Mouse (Mus musculus) C2C12 (cell line): ENCODE data around the gene Klhl22. TPM values are rescaled to one million over a fixed set of nuclear protein-coding genes. Genes with fewer than 3 reads are reported as not detected.

Experiments
- H3K27me3 ChIP-seq: one replicate; pipeline ENCODE4 v1.6.1; 2011; ENCODE audit not compliant: control insufficient read depth, insufficient read depth, insufficient read length
- H3K36me3 ChIP-seq: one replicate; pipeline ENCODE4 v1.6.1; 2011; ENCODE audit not compliant: control insufficient read depth, insufficient read depth
- H3K4me3 ChIP-seq: one replicate; pipeline ENCODE4 v1.5.1; 2011; ENCODE audit warnings: mild to moderate bottlenecking, control low read depth; ENCODE audit not compliant: poor library complexity, insufficient read depth, severe bottlenecking
- H3K79me2 ChIP-seq: one replicate; pipeline ENCODE4 v1.6.1; 2011; ENCODE audit not compliant: control insufficient read depth, insufficient read depth
- H3K79me3 ChIP-seq: one replicate; pipeline ENCODE4 v1.6.1; 2011; ENCODE audit warnings: low read depth, control low read depth
- H3ac ChIP-seq: one replicate; pipeline ENCODE3; 2011; ENCODE audit warnings: low read depth; ENCODE audit not compliant: control insufficient read depth, insufficient read length
- CEBPB ChIP-seq: IDR thresholded peaks from one replicate; pipeline ENCODE4 v1.6.1; 2011; ENCODE audit warnings: low read depth, mild to moderate bottlenecking, control low read depth, moderate library complexity
- CTCF ChIP-seq: IDR thresholded peaks from one replicate; pipeline ENCODE4 v1.5.1; 2011; ENCODE audit not compliant: control insufficient read depth, insufficient read depth, insufficient read length
- FOSL1 ChIP-seq: IDR thresholded peaks from one replicate; pipeline ENCODE4 v1.8.0; 2011; ENCODE audit warnings: mild to moderate bottlenecking, low read length; ENCODE audit not compliant: poor library complexity, insufficient read depth, severe bottlenecking
- MAX ChIP-seq: IDR thresholded peaks from one replicate; pipeline ENCODE4 v1.6.1; 2011; ENCODE audit warnings: mild to moderate bottlenecking, control low read depth
- MYOD1 ChIP-seq: IDR thresholded peaks from one replicate; pipeline ENCODE4 v1.6.1; 2011; ENCODE audit warnings: low read depth; ENCODE audit not compliant: control insufficient read depth, insufficient read length
- MYOG ChIP-seq: IDR thresholded peaks from one replicate; pipeline ENCODE4 v1.6.1; 2011; ENCODE audit not compliant: control insufficient read depth, insufficient read length; ENCODE audit errors: extremely low read depth
- USF1 ChIP-seq: IDR thresholded peaks from one replicate; pipeline ENCODE4 v1.6.1; 2011; ENCODE audit warnings: low read depth, mild to moderate bottlenecking, control low read depth, moderate library complexity
- polyA plus RNA-seq: library from polyadenylated mRNA; unstranded; fragments of >200 nt; fragmentation: generic; extraction: Trizol; gene quantifications from one replicate; pipeline ENCODE4 v1.2.1, GENCODE M21; 2012; ENCODE audit warnings: missing spikeins

Gene Klhl22
- polyA plus RNA-seq, 1 experiment = 83.6 TPM

DNA sequence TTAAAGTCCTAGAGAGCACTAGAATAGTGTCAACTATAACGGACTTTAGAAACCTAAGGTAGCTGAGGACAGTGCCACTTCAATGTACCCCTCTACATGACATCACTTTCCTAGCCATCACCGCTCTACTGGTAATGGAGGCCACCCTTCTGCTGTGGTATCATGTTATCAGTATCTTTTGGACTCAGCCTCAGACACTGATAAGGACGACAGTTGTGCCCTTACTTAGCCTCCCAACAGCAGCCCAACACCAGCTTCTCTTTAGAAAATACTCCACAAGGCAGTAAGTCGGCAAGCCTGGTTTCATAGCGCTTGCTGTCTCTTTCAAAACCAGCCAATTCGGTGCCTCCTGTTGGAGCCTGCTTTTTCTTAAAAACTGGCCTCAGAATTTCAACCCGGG is 75.1 kb downstream of the Klhl22 start:
- Histone ChIP-seq H3K27me3 (peaks cover 72% of the 10 kb centered on the region), H3K36me3 (no peaks in the 10 kb centered on the region), H3K79me3 (no peaks in the 10 kb centered on the region), H3K79me2 (no peaks in the 10 kb centered on the region), H3K4me3 (no peak overlapping the region), H3ac (no peak overlapping the region)
- TF ChIP-seq USF1 = no peak

DNA sequence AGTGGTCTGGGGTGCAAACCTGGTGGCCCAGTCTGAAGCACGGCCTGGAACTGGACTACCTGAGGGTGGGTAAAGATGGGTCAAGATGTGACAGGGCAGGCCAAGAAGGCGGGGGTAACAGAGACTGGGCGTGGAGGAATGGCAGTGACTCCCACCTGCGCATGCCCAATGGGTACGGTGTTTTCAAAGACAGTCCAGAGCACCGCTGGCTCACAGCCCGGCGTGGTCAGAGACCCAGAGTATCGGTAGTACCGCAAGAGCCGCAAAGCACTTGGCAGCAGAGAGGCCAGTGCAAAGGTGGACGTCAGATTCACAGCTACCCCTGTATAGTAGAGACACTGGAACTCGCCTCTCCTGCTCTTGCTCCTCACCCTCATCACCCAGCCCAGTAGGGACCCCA is 76.1 kb downstream of the Klhl22 start:
- H3K79me3 ChIP-seq = no peaks in the 10 kb centered on the region
- H3K27me3 ChIP-seq = peaks cover 62% of the 10 kb centered on the region
- no peak overlapping the region for H3K4me3 ChIP-seq
- no peaks in the 10 kb centered on the region for H3K79me2 ChIP-seq
- H3ac ChIP-seq = no peak overlapping the region
- TF ChIP-seq CTCF = no peak
- TF ChIP-seq CEBPB = no peak
- TF ChIP-seq MYOG = no peak
- no peak for TF ChIP-seq MAX
- no peak for TF ChIP-seq FOSL1
- TF ChIP-seq MYOD1 = no peak
- TF ChIP-seq USF1 = no peak
- no peaks in the 10 kb centered on the region for H3K36me3 ChIP-seq

DNA sequence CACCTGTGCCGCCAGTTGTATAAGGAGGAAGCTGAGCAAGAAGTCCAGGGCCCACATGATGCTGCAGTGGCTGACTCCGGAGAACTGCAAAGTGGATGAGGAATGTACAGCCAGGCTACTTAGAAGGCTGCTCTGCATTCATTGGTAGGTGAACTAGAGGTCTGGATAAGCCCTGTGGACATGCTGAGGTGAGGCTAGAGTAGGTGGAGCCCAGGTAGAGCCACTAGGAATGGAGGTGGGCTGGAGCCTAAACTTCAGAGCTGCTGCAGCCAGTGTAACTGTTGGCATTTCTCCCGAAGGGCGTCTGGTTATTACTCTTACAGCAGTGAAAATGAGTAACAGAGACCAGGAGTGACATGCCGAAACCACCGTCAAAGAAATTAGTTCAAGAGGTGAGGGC is 78.6 kb downstream of the Klhl22 start, which contains the start of gene Car15:
Gene Car15 (minus strand): TSS at position 314 of the 400 bp plus-strand sequence.
- no peaks in the 10 kb centered on the region for H3K79me2 ChIP-seq
- H3K27me3 ChIP-seq = peaks cover 36% of the 10 kb centered on the region
- no peak within 1 kb of the TSS for H3ac ChIP-seq
- H3K4me3 ChIP-seq = no peak within 1 kb of the TSS
- peaks cover 15% of the 10 kb centered on the region for H3K36me3 ChIP-seq
- H3K79me3 ChIP-seq = no peaks in the 10 kb centered on the region
- TF ChIP-seq MYOD1 (no peak), FOSL1 (no peak), MYOG (no peak), CTCF (no peak), USF1 (no peak), CEBPB (no peak), MAX (no peak)

DNA sequence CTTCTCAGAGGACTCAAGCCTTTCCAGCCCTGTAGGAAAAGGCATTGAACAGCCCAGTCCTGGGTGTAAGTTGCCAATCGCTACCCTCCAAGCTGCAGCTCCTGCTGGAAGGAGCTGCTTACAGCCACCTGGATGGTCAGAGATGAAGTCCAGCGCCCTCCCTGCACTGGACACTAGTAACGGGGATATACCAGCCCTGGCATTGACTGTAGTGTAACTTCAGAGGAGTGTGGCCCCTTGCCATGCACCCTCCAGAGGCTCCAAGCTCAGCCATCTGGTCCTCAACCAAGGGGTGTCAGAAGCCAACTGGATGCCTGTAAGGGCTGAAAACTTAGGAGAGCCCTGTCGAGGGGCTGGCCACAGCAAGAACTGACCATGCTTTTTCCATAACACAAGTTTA is 80.6 kb downstream of the Klhl22 start:
- TF ChIP-seq MAX (no peak), MYOG (no peak), CEBPB (no peak), FOSL1 (no peak), CTCF (no peak), USF1 (no peak), MYOD1 (no peak)
- H3K4me3 ChIP-seq = no peak overlapping the region
- peaks cover 24% of the 10 kb centered on the region for H3K36me3 ChIP-seq
- no peaks in the 10 kb centered on the region for H3K79me3 ChIP-seq
- H3K27me3 ChIP-seq = peaks cover 17% of the 10 kb centered on the region
- no peak overlapping the region for H3ac ChIP-seq
- no peaks in the 10 kb centered on the region for H3K79me2 ChIP-seq

DNA sequence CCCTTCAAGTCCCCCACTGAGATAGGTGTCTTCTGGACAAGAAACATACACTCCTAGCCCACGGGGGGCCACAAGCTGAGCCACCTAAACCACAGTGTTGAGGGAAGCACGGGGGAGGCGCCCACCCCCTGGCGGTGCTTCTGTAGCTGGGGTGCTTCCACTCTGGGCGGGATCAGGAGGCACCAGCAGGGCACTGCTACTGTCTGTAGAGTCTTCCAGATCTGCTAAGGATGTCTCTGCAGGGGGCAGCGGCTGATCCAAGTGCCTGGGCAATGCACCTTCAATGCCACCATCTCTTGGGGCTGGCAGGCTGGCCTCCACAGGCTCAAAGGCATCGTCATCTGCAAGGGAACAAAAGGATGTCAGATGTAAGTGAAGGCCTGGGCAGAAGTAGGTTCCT is 83.0 kb downstream of the Klhl22 start:
- Histone ChIP-seq H3K4me3 (no peak overlapping the region), H3K79me2 (no peaks in the 10 kb centered on the region), H3K27me3 (no peaks in the 10 kb centered on the region), H3K79me3 (no peaks in the 10 kb centered on the region), H3ac (no peak overlapping the region), H3K36me3 (peaks cover 43% of the 10 kb centered on the region)
- no peak for TF ChIP-seq USF1
- TF ChIP-seq FOSL1 = no peak
- no peak for TF ChIP-seq MYOD1
- no peak for TF ChIP-seq MAX
- no peak for TF ChIP-seq CTCF

Other genes starting within 250 kb of the Klhl22 start
- 55.7 TPM for gene Thap7, start 228.5 kb upstream of the Klhl22 start, polyA plus RNA-seq
- gene Lrrc74b, start 198.4 kb upstream of the Klhl22 start, polyA plus RNA-seq = 0.06 TPM
- gene P2rx6, start 197.7 kb upstream of the Klhl22 start, polyA plus RNA-seq = 1.9 TPM
- 1.4 TPM for gene Slc7a4, start 176.4 kb upstream of the Klhl22 start, polyA plus RNA-seq
- 26.5 TPM for gene Smpd4, start 140.3 kb upstream of the Klhl22 start, polyA plus RNA-seq
- 9.6 TPM for gene Ccdc74a, start 113.1 kb upstream of the Klhl22 start, polyA plus RNA-seq
- 45.9 TPM for gene Med15, start 26.7 kb upstream of the Klhl22 start, polyA plus RNA-seq
- gene Scarf2, start 37.7 kb downstream of the Klhl22 start, polyA plus RNA-seq = 38.5 TPM
- not detected for gene B830017H08Rik, start 73.5 kb downstream of the Klhl22 start, polyA plus RNA-seq
- gene Car15, start 78.7 kb downstream of the Klhl22 start, polyA plus RNA-seq = 0.66 TPM
- gene Gm20518, start 132.1 kb downstream of the Klhl22 start, polyA plus RNA-seq = 0.06 TPM
- gene Tssk1, start 134.6 kb downstream of the Klhl22 start, polyA plus RNA-seq = 0.05 TPM
- gene Dgcr2, start 138.9 kb downstream of the Klhl22 start, polyA plus RNA-seq = 41.9 TPM
- 0.05 TPM for gene Tssk2, start 139.0 kb downstream of the Klhl22 start, polyA plus RNA-seq
- gene Ess2, start 151.7 kb downstream of the Klhl22 start, polyA plus RNA-seq = 21.2 TPM
- gene Gsc2, start 155.4 kb downstream of the Klhl22 start, polyA plus RNA-seq = not detected
- 57.3 TPM for gene Slc25a1, start 168.6 kb downstream of the Klhl22 start, polyA plus RNA-seq
- gene Vpreb2, start 220.8 kb downstream of the Klhl22 start, polyA plus RNA-seq = not detected